Mouse (Mus musculus) neural tube, embryonic 14.5 days (tissue): ENCODE data around the gene Mycn. TPM values are rescaled to one million over a fixed set of nuclear protein-coding genes. Genes with fewer than 3 reads are reported as not detected.

Source experiments
- ATAC-seq: fragments of 200-750 bp; cut with Nextera tagmentation; 2 replicates; pipeline ENCODE4 v1.8.0; 2017; ENCODE audit warnings: low read depth, mild to moderate bottlenecking, moderate TSS enrichment, moderate library complexity
- H3K27ac ChIP-seq: fragments of 300-500 bp; sonication (generic); 2 replicates; pipeline ENCODE4 v1.5.1; 2014; ENCODE audit warnings: low read depth, mild to moderate bottlenecking, control low read depth, low read length, moderate library complexity, mixed read lengths
- H3K27me3 ChIP-seq: fragments of 300-500 bp; sonication (generic); 2 replicates; pipeline ENCODE4 v1.6.1; 2014; ENCODE audit warnings: low read length; ENCODE audit not compliant: control insufficient read depth, insufficient read depth
- H3K36me3 ChIP-seq: fragments of 300-500 bp; sonication (generic); 2 replicates; pipeline ENCODE4 v1.6.1; 2014; ENCODE audit warnings: low read length, mixed read lengths; ENCODE audit not compliant: control insufficient read depth, insufficient read depth
- H3K4me1 ChIP-seq: fragments of 300-500 bp; sonication (generic); 2 replicates; pipeline ENCODE4 v1.6.1; 2014; ENCODE audit warnings: low read length; ENCODE audit not compliant: control insufficient read depth, insufficient read depth
- H3K4me2 ChIP-seq: fragments of 300-500 bp; sonication (generic); 2 replicates; pipeline ENCODE4 v1.6.1; 2014; ENCODE audit warnings: mild to moderate bottlenecking, low read depth, low read length, control low read depth
- H3K4me3 ChIP-seq: fragments of 300-500 bp; sonication (generic); 2 replicates; pipeline ENCODE4 v1.5.1; 2014; ENCODE audit warnings: low read depth, low read length, control low read depth, mixed read lengths
- H3K9ac ChIP-seq: fragments of 300-500 bp; sonication (generic); replicated peaks from 2 replicates; pipeline ENCODE4 v1.6.1; 2014; ENCODE audit warnings: low read depth, mild to moderate bottlenecking, control low read depth, low read length, mixed read lengths
- H3K9me3 ChIP-seq: fragments of 300-500 bp; sonication (generic); 2 replicates; pipeline ENCODE4 v1.6.1; 2016; ENCODE audit warnings: low read length; ENCODE audit not compliant: control insufficient read depth
- WGBS: fragments of 180-500 bp; shearing (Covaris S2); extraction: QIAGEN DNeasy Blood & Tissue Kit; methylation state at CpG from one replicate; pipeline ENCODE4 v1.1.7; 2014; 5-methylcytosine and 5-hydroxymethylcytosine counted together
- polyA plus RNA-seq: library from polyadenylated mRNA; unstranded; fragments of >200 nt; fragmentation: Nextera tagmentation; extraction: Ambion mirVana; gene quantifications from 2 replicates; pipeline ENCODE4 v1.2.1, GENCODE M21; 2014

The Mycn gene
- polyA plus RNA-seq, 1 experiment from 2014 or later, result 38.6 TPM

DNA sequence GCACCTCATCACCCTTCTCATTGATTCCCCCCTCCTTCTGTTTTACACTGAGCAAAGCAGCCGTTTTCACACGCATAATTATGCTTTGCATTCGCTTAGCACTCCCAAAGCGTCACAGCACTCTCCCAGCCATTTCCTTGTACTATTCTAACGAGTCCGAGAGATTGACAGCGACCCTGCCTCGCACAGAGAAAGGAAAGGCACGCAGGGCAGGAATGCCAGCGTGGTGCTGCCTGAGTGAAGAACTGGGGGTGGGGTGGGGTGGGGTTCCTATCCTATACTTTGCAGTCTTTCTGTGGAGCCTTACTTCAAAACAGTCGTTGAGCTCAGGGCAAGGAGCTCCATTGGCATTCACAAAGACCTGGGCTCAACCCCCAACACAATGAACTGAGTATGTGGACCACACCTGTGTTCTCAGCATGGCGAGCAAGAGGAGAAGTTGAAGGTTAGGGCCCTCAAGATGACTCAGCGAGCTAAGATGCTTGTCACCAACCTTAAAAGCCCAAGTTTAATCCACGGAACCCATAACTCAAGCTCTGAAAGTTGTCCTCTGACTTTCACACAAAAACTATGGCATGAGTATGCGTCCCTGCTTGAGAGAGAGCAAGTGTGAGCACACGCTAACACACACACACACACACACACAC lies 32.0 kb downstream of the Mycn start:
- Histone ChIP-seq H3K36me3 (no peaks in the 10 kb centered on the region), H3K27ac (no peak overlapping the region), H3K4me1 (peaks cover 4% of the 10 kb centered on the region), H3K27me3 (no peaks in the 10 kb centered on the region), H3K4me3 (no peak overlapping the region), H3K9me3 (no peaks in the 10 kb centered on the region), H3K9ac (no peak overlapping the region), H3K4me2 (no peak overlapping the region)
- ATAC-seq, result no peak
- 44% methylated on average over 16 of the region's 16 CpGs for WGBS

- Histone ChIP-seq H3K9ac (no peak overlapping the region), H3K4me2 (no peak overlapping the region), H3K36me3 (no peaks in the 10 kb centered on the region), H3K4me3 (no peak overlapping the region), H3K27me3 (no peaks in the 10 kb centered on the region), H3K27ac (no peak overlapping the region), H3K4me1 (peaks cover 12% of the 10 kb centered on the region), H3K9me3 (no peaks in the 10 kb centered on the region)
- whole genome bisulfite sequencing, result 43% methylated on average over 6 of the region's 6 CpGs
- no peak for ATAC-seq
These were observed 34.9 kb downstream of the Mycn start for GRCm38 (mm10) chr12:12906771-12907170.

DNA sequence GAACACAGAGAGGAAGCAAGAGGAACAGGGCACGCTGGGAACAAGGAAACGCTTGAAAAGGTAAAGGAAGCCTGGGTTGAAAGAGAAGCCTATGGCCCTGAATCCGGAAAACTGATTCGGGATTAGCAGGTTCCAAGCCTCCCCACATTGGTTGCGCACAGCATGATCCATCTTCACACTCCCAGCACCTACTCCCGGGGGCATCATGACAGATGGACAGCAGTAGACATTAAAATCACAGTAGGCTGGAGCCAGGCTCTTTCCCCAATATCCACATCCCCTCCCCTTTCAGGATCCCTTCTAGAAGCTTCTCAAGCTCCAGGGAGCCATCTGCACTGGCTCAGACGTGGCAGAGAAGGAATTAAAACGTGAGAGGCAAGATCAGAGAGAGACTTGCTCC lies 35.4 kb downstream of the Mycn start:
- ATAC-seq, result no peak
- 54% methylated on average over 8 of the region's 8 CpGs for WGBS
- H3K9ac ChIP-seq, result no peak overlapping the region
- no peak overlapping the region for H3K4me3 ChIP-seq
- H3K27ac ChIP-seq, result no peak overlapping the region
- no peaks in the 10 kb centered on the region for H3K9me3 ChIP-seq
- H3K4me2 ChIP-seq, result no peak overlapping the region
- H3K4me1 ChIP-seq, result peaks cover 12% of the 10 kb centered on the region
- H3K27me3 ChIP-seq, result no peaks in the 10 kb centered on the region
- no peaks in the 10 kb centered on the region for H3K36me3 ChIP-seq

DNA sequence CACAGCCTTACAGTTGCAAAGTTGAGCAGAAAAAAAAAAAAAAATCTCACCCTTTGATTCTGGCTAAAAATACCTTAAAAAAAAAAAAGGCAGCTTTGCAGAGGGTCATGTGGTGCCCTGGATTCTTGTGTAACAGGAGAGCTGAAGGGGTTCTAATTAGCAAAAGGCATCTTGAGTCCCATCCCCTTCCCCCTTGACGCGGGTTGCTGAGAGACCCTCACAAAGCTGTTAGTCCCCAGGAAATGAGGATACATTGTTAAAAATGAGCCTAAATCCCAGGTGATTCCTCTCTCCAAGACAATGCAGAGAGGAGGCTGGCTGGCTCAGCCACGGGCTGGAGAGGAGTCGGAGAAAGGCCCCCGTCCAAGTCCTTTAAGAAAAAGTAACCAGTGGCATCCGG lies 36.6 kb downstream of the Mycn start:
- H3K36me3 ChIP-seq, result no peaks in the 10 kb centered on the region
- H3K27ac ChIP-seq, result peak overlapping the region; percentile 84
- H3K4me1 ChIP-seq, result peaks cover 12% of the 10 kb centered on the region
- H3K4me2 ChIP-seq, result no peak overlapping the region
- 0 out of 2 replicates have a peak, but pooled peaks have one; percentile 15 for ATAC-seq
- H3K9me3 ChIP-seq, result no peaks in the 10 kb centered on the region
- WGBS, result 25% methylated on average over 6 of the region's 6 CpGs
- no peaks in the 10 kb centered on the region for H3K27me3 ChIP-seq
- no peak overlapping the region for H3K4me3 ChIP-seq
- H3K9ac ChIP-seq, result no peak overlapping the region

GRCm38 (mm10) chr12:12904512-12904953 lies 37.2 kb downstream of the Mycn start:
- Histone ChIP-seq H3K4me1 (peaks cover 12% of the 10 kb centered on the region), H3K36me3 (no peaks in the 10 kb centered on the region), H3K4me2 (peak overlapping the region; percentile 38), H3K4me3 (no peak overlapping the region), H3K9ac (peak overlapping the region; percentile 48), H3K27ac (peak overlapping the region; percentile 84), H3K27me3 (no peaks in the 10 kb centered on the region), H3K9me3 (no peaks in the 10 kb centered on the region)
- peak; percentile 97 for ATAC-seq
- 2% methylated on average over 23 of the region's 23 CpGs for WGBS

- H3K4me3 ChIP-seq, result no peak overlapping the region
- peaks cover 12% of the 10 kb centered on the region for H3K4me1 ChIP-seq
- no peaks in the 10 kb centered on the region for H3K27me3 ChIP-seq
- WGBS, result 0% methylated on average over 1 of the region's 1 CpGs
- H3K4me2 ChIP-seq, result peak overlapping the region; percentile 38
- peak overlapping the region; percentile 84 for H3K27ac ChIP-seq
- H3K9me3 ChIP-seq, result no peaks in the 10 kb centered on the region
- no peaks in the 10 kb centered on the region for H3K36me3 ChIP-seq
- peak overlapping the region; percentile 48 for H3K9ac ChIP-seq
- no peak for ATAC-seq
These were observed 37.6 kb downstream of the Mycn start for GRCm38 (mm10) chr12:12904086-12904485.

GRCm38 (mm10) chr12:12902403-12902802 lies 39.3 kb downstream of the Mycn start:
- no peak overlapping the region for H3K9ac ChIP-seq
- no peaks in the 10 kb centered on the region for H3K9me3 ChIP-seq
- H3K27ac ChIP-seq, result no peak overlapping the region
- H3K4me1 ChIP-seq, result peaks cover 12% of the 10 kb centered on the region
- H3K36me3 ChIP-seq, result no peaks in the 10 kb centered on the region
- no peak overlapping the region for H3K4me3 ChIP-seq
- no peak for ATAC-seq
- H3K27me3 ChIP-seq, result no peaks in the 10 kb centered on the region
- 95% methylated on average over 1 of the region's 1 CpGs for whole genome bisulfite sequencing
- H3K4me2 ChIP-seq, result no peak overlapping the region

DNA sequence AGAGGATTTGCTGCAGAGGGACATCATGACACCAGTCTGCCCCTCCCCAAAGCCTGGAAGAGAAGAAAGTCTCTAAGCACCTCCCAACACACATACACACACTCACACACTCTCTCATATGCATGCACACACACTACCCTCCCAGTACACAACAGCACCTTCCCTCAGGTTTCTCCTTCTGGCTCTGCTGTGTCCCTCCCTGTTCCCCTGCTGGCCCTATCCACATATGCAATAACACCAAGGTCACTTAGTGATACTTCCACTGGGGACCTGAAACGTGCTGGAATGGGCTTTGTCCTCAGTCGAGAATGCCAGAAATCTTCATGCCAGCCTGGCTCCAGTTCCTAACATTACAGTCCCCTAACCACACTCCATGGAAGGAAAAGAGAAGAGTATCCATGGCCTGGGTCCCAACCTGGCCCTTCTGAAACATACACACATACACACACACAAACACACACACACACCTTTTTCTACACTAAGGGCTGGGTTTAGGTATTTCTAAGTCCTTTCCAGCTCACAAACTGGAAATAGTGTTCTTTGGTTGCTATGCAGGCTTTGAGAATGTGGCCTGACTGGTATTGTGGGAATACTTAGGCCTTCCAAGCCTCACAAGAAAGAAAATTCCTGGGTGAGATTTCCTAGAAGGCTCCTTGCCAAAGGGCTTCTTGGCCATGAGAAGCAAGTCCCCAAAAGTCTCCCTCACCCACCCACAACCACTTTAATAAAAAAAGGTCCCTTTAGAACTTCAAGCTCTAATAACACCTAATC lies 43.2 kb downstream of the Mycn start:
- no peaks in the 10 kb centered on the region for H3K36me3 ChIP-seq
- no peak overlapping the region for H3K9ac ChIP-seq
- 60% methylated on average over 2 of the region's 2 CpGs for WGBS
- H3K4me1 ChIP-seq, result no peaks in the 10 kb centered on the region
- no peaks in the 10 kb centered on the region for H3K9me3 ChIP-seq
- no peak overlapping the region for H3K4me3 ChIP-seq
- H3K27me3 ChIP-seq, result no peaks in the 10 kb centered on the region
- H3K27ac ChIP-seq, result no peak overlapping the region
- ATAC-seq, result no peak
- no peak overlapping the region for H3K4me2 ChIP-seq

DNA sequence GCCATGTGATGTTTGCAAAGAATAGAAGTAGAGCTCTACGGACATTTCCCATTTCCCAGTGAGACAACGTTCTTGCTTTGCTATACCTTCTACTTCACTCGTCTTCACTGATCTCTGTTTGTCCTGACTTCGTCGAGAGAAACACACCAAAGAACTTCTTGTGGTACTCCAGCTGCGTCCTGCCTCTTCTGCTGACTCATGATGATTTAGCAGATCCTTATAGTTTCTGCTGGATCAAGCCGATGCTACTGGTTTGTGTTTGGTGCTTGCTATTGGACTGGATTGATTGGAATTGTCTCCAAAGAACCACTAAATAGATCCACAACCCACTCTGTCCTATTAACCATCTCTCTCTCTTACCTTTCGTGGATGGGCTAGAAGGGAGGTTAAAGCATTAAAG lies 47.7 kb downstream of the Mycn start:
- Histone ChIP-seq H3K9ac (no peak overlapping the region), H3K4me1 (no peaks in the 10 kb centered on the region), H3K4me3 (no peak overlapping the region), H3K4me2 (no peak overlapping the region), H3K36me3 (no peaks in the 10 kb centered on the region), H3K9me3 (no peaks in the 10 kb centered on the region), H3K27me3 (no peaks in the 10 kb centered on the region), H3K27ac (no peak overlapping the region)
- ATAC-seq, result no peak
- 91% methylated on average over 8 of the region's 8 CpGs for WGBS
